ENCODE assay signal across 22 mouse cellular contexts in genomic region chr2:179835570-179835969, GRCm38 (mm10).
"Had no signal": no experiment of that assay in that cellular context is flagged by ENCODE, and none has a peak within 500 bp of the region (broad histone marks: within the 10 kb centered on the region; RNA-seq: fewer than 3 reads in every experiment).

No protein-coding gene starts in this region.

- H3K9ac ChIP-seq: liver, embryonic 12.5 days; liver, embryonic 15.5 days; lung, embryonic 15.5 days; neural tube, embryonic 12.5 days; neural tube, embryonic 15.5 days had no signal

- H3K9me3 ChIP-seq: liver, embryonic 12.5 days; liver, embryonic 15.5 days; lung, embryonic 15.5 days; neural tube, embryonic 12.5 days; neural tube, embryonic 15.5 days had no signal

- H3K27me3 ChIP-seq: liver, embryonic 12.5 days; liver, embryonic 15.5 days; lung, embryonic 15.5 days; neural tube, embryonic 12.5 days; neural tube, embryonic 15.5 days had no signal

- H3K4me3 ChIP-seq: liver, embryonic 12.5 days; liver, embryonic 15.5 days; lung, embryonic 15.5 days; megakaryocyte, embryonic 14.5 days; neural tube, embryonic 12.5 days; neural tube, embryonic 15.5 days had no signal

- ATAC-seq: intestine, embryonic 16.5 days; liver, embryonic 12.5 days had no signal

- H3K4me1 ChIP-seq: liver, embryonic 12.5 days; liver, embryonic 15.5 days had no signal

- H3K27ac ChIP-seq: liver, embryonic 12.5 days; liver, embryonic 15.5 days; lung, embryonic 15.5 days; neural tube, embryonic 12.5 days; neural tube, embryonic 15.5 days; stomach, postnatal 0 days had no signal

- DNase-seq: kidney, adult 18-20 months; kidney, adult 9 months; kidney, postnatal 14 days; kidney, postnatal 4 days; left cerebral cortex, postnatal 4 days; liver; midbrain, embryonic 14.5 days; right cerebral cortex, adult 18-20 months; right cerebral cortex, postnatal 14 days; right cerebral cortex, postnatal 4 days; thymus, adult 2 months; thymus, postnatal 14 days; thymus, postnatal 4 days had no signal

- H3K36me3 ChIP-seq: liver, embryonic 12.5 days; liver, embryonic 15.5 days; lung, embryonic 15.5 days; neural tube, embryonic 12.5 days; neural tube, embryonic 15.5 days had no signal

- H3K4me2 ChIP-seq: liver, embryonic 12.5 days; liver, embryonic 15.5 days; lung, embryonic 15.5 days; midbrain, embryonic 11.5 days; neural tube, embryonic 12.5 days; neural tube, embryonic 15.5 days had no signal
